Mouse (Mus musculus) 416B (cell line): ENCODE measurements at regions not wholly inside any gene's neighbourhood (a gene's known extent, or its start where the extent isn't known, plus 50 kb on each side); places are given as distances from the start of the nearest gene placed in this dataset.
"Not testable (repeated sequence)": the region's sequence is repeated elsewhere in the genome, so short reads cannot be mapped to it uniquely, and the experiment has no call there.

Source experiments
- DNase-seq: peaks from one replicate; pipeline ENCODE4 v3.0.0; 2011; ENCODE audit warnings: low read depth

DNA sequence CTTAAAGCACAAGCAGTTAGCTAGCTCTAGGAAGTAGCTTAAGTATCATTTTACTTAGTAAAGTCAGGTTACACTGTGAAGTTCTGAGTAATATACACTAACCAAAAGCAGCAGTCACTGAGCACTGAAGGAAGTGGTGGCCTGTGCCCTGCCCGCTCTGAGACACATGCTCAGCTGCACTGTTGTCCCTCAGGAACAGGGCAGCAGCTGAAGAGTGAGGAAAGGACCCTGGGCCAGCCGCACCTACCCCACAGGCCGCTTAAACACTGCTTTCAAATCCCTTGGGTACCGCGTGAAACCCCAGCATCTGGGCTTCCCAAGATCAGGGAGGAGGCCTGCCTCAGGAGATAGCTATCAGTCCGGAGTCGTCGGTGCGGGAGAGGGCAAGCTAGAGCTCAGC lies 385.1 kb downstream of the Gm8797 start:
- DNase-seq, result not testable (repeated sequence)

DNA sequence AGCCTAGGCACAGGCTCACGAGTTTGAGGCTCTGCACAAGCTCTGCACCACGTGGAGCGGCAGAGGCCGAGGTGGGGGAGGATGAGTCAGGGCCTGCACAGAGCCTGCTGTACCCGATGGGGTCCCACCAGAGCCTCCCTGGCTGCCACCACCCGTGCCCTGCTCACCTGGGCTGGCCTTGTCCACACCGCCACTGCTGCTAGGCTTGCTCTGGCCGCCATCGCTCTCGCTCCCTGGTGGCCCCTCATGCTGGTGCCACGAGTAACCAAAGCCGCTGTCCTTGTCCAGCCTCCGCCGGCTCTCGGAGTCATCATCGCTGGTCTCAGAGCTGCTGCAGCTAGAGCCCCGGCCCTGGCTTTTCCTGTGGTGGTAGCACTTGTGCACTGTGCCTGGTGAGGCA lies 386.8 kb downstream of the Gm8797 start:
- DNase-seq, result no peak

DNA sequence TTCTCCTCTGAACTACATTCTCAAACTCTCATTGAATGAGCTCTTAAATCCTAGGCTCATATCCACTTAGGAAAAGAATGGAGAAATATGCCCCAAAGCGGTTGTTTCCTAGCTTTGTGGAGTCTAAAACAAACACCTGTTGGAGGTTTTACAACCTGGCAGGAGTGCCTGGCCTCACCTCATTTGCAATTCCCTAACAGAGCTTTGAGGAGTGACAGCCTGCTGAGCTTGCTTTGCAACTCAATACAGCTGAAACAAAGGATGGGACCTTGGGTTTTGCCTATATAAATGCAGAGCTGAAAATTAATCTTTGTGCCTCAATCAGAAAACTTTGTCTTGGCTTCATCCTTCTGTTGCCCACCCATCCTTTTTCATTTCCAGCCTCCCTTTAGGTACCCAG lies 423.2 kb downstream of the Gm8797 start:
- no peak for DNase-seq

DNA sequence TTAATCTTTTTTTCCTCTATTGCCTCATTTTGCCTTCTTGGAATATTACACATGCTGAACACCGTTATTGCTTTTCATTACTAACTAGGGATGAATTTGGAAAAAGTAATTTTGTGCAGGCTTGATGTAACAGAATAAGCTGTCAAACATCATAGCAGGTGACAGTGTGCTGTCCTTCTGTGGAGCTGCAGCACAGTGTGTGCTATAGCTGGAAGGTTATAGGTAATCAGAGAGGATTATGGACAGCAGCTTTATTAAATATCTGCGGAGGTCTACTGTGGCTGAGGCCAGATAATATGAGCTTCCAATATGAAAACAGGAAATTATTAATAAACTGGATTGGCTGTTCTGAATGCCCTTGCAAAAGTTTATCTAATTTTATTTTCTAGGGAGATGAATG lies 431.9 kb downstream of the Gm8797 start:
- DNase-seq, result no peak

DNA sequence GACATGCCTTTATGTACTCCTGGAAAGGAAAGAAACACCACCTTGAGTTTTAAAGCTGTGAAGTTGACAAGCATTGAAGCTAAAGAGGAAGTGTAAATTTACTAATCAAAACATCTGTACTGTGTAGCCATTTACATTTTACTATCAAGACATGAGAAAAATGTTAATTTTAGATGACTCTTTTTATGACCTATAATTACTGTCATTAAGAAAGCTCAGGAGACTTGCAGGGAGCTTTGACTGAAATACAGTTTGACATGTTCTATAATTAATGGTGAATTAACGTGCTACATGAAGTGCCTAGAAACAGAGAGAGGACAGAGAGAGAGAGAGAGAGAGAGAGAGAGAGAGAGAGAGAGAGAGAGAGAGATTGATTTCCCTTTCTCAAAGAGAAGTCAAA lies 432.8 kb downstream of the Gm8797 start:
- DNase-seq, result no peak

DNA sequence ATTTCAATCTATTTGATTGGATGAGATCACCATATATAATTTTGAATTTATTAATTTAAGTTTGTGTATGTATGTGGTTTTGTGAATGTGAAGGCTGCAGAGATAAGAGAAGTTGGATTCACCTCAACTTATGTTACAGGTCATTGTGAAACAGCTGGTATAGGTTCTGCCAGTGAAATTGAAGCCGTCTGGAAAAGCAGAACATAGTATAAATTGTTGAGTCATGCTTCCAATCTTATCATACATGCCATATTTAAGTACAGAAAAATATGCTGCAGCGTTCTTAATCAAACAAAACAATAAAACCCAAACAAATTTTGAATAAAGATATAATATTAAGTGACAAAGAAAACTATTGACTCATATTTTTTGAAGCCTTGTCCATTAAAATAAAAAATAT lies 415.6 kb downstream of the 1700008P02Rik start:
- DNase-seq, result peak; percentile 47

DNA sequence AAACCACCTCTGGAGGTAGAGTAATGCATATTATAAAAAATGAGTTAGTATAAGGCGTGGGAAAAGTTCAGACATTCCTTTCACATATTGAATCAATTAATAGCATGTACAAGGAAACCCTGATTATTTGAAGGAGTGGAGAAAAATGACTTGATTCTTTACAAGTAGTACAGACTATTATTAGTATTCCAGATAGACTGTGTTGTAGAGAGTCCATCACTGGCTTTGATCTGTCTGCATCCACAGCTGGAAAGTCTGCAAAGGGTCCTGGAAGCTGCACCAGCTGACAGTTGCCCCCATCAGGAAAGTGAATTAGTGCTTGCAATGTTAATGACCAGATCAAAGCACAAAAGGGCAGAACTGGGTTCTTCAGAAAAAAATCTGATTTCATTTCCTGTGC lies 391.6 kb downstream of the 1700008P02Rik start:
- DNase-seq, result no peak
